Mouse (Mus musculus) monocyte, adult 2 months (primary cell): ENCODE results near the gene Srek1.

Source experiments
- DNase-seq, 2 experiments: peaks; one replicate each; pipeline ENCODE4 v3.0.0; 2022; ENCODE audit warnings: low spot score in 2 of 2, low read depth in 1 of 2

The Srek1 gene

GRCm38 (mm10) chr13:103735330-103736007 lies 38.9 kb downstream of the Srek1 start:
- DNase-seq: no peak

- DNase-seq: no peak
Observed at GRCm38 (mm10) chr13:103726872-103727271, 47.5 kb downstream of the Srek1 start.

GRCm38 (mm10) chr13:103711406-103712025 lies 62.9 kb downstream of the Srek1 start:
- no peak for DNase-seq

- no peak for DNase-seq
Observed at GRCm38 (mm10) chr13:103710359-103710781, 64.0 kb downstream of the Srek1 start.

- no peak for DNase-seq
Observed at GRCm38 (mm10) chr13:103705436-103705978, 68.9 kb downstream of the Srek1 start.

- DNase-seq: no peak
Observed at GRCm38 (mm10) chr13:103703833-103704232, 70.6 kb downstream of the Srek1 start.

- peak; percentile 20 to 22 for DNase-seq
Observed at GRCm38 (mm10) chr13:103703386-103703785, 71.0 kb downstream of the Srek1 start.

- no peak for DNase-seq
Observed at GRCm38 (mm10) chr13:103702266-103702665, 72.1 kb downstream of the Srek1 start.

- no peak for DNase-seq
Observed at GRCm38 (mm10) chr13:103700752-103701151, 73.7 kb downstream of the Srek1 start.

- DNase-seq: no peak
Observed at GRCm38 (mm10) chr13:103697993-103698392, 76.4 kb downstream of the Srek1 start.

GRCm38 (mm10) chr13:103696164-103696563 lies 78.2 kb downstream of the Srek1 start:
- no peak for DNase-seq

GRCm38 (mm10) chr13:103695456-103695855 lies 79.0 kb downstream of the Srek1 start:
- DNase-seq: no peak
